Mouse (Mus musculus) thymus, adult 2 months (tissue): ENCODE results near the gene Sept4. TPM values are rescaled to one million over a fixed set of nuclear protein-coding genes. Genes with fewer than 3 reads are reported as not detected.

ENCODE experiments used
- DNase-seq: peaks from one replicate; pipeline ENCODE4 v3.0.0; 2021
- H3K27ac ChIP-seq: fragments of 200-500 bp; 2 replicates; pipeline ENCODE4 v1.5.1; 2012; ENCODE audit warnings: low read length, control low read depth; ENCODE audit not compliant: control insufficient read depth, insufficient read depth
- H3K27me3 ChIP-seq: fragments of 200-500 bp; 2 replicates; pipeline ENCODE4 v1.6.1; 2012; ENCODE audit warnings: mild to moderate bottlenecking, low read length, moderate library complexity, mixed read lengths; ENCODE audit not compliant: control insufficient read depth, insufficient read depth
- H3K36me3 ChIP-seq: fragments of 200-500 bp; 2 replicates; pipeline ENCODE4 v1.6.1; 2012; ENCODE audit warnings: mild to moderate bottlenecking, low read length, moderate library complexity; ENCODE audit not compliant: control insufficient read depth, insufficient read depth
- H3K4me1 ChIP-seq: fragments of 200-500 bp; replicated peaks from 2 replicates; pipeline ENCODE4 v1.6.1; 2012; ENCODE audit warnings: low read length; ENCODE audit not compliant: control insufficient read depth, insufficient read depth
- H3K4me3 ChIP-seq: fragments of 200-500 bp; 2 replicates; pipeline ENCODE4 v1.5.1; 2012; ENCODE audit warnings: mild to moderate bottlenecking, low read length, control low read depth, moderate library complexity; ENCODE audit not compliant: control insufficient read depth, insufficient read depth
- CTCF ChIP-seq: fragments of 200-500 bp; IDR thresholded peaks from 2 replicates; pipeline ENCODE4 v1.5.1; 2012; ENCODE audit warnings: mild to moderate bottlenecking, control low read depth, low read length, moderate library complexity, borderline replicate concordance; ENCODE audit not compliant: control insufficient read depth, poor library complexity, insufficient read depth; ENCODE audit errors: extremely low read depth
- POLR2A ChIP-seq: fragments of 200-500 bp; IDR thresholded peaks from 2 replicates; pipeline ENCODE4 v1.6.1; 2012; ENCODE audit warnings: mild to moderate bottlenecking, low read length, control low read depth, moderate library complexity; ENCODE audit not compliant: control insufficient read depth, poor library complexity, insufficient read depth; ENCODE audit errors: extremely low read depth
- WGBS: fragments of 180-500 bp; shearing (Covaris S2); methylation state at CpG from one replicate; pipeline ENCODE4 v1.1.7; 2018; 5-methylcytosine and 5-hydroxymethylcytosine counted together
- polyA plus RNA-seq: library from polyadenylated mRNA; depleted of rRNA; stranded (reverse); fragments of >200 nt; gene quantifications from 2 replicates; pipeline ENCODE4 v1.2.3, GENCODE M21; 2012

Sept4 gene
- polyA plus RNA-seq, 1 experiment = 13.2 TPM

DNA sequence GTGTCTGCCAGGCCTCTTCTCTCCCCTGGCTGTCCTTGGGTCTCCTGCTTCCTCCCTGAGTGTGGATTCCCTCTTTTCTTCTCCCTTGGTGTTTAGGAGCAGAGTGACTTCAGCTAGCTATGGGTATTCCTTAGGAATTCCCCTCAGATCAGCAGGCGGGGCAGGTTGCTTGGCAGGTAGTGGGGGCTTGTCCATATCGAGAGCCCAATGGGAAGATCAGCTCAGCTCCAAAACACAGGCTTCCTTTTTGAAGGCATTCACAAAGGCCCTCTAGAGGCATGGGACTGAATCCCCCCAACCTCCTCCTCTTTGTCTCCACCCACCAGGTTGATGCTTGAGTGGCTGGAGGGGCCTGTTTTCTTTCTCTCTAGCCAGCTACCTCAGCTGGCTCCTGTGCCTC lies 27.8 kb downstream of the Sept4 start:
- Histone ChIP-seq H3K27ac (no peak overlapping the region), H3K4me3 (no peak overlapping the region), H3K4me1 (peaks cover 25% of the 10 kb centered on the region), H3K27me3 (no peaks in the 10 kb centered on the region), H3K36me3 (peaks cover 39% of the 10 kb centered on the region)
- no peak for DNase-seq
- WGBS = 82% methylated on average over 2 of the region's 2 CpGs
- TF ChIP-seq CTCF (no peak), POLR2A (no peak)

DNA sequence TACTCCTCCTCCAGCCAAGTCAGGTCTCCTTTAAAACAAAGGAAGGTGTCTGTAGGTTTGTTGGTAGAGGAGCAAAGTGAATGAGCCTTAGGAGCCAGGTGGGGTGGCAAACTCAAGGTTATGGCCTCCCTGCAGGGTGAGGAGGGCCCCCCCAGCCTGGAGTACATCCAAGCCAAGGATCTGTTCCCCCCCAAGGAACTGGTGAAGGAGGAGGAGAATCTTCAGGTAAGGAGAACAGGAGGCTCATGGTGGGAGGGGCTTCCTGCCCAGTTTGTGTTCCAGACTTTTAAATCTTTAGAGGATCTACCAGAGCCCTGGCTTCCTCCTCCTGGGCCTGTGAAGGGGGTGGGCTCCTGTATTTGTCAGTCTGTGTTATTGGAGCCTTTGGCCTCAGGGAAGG lies 28.4 kb downstream of the Sept4 start:
- H3K27ac ChIP-seq = no peak overlapping the region

DNA sequence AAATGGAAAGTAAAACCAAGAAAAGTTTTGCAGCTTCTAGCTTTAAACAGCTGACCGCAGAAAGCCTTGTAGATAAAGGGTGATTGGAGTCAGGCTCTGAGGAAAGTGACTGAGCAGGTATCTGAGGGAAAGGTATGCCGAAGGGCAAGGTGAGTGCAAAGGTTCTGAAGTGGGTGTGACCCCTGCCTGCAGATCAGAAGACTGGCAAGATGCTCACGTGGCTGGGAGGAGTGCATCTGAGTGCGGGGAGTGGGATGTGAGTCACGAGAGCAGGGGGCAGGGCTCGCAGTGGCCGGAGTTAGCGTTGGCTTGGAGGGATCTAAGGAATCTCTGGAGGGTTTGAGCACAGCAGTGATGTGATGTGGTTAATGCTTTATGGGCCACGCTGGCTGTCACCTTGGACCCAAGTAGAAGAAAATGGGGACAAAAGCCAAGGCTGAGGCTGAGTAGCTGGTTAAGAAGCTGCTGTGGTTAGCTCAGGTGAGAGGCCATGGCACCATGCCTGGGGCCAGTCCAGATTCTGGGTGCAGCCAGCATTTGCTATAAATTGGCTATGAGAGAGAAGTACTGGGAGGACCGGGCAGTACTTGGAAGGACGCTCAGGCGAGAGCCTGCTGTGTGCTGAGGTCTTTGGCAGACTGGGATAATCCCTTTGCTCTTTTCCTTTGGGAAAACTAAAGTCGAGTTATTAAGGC lies 30.8 kb downstream of the Sept4 start:
- WGBS = 94% methylated on average over 13 of the region's 13 CpGs
- no peak overlapping the region for H3K4me3 ChIP-seq
- DNase-seq = no peak
- H3K27ac ChIP-seq = no peak overlapping the region
- H3K4me1 ChIP-seq = peaks cover 15% of the 10 kb centered on the region
- peaks cover 65% of the 10 kb centered on the region for H3K36me3 ChIP-seq
- no peaks in the 10 kb centered on the region for H3K27me3 ChIP-seq
- no peak for TF ChIP-seq POLR2A
- no peak for TF ChIP-seq CTCF

More for the DNA sequence above, 28.4 kb downstream of the Sept4 start:
- Histone ChIP-seq H3K4me1 (peaks cover 25% of the 10 kb centered on the region), H3K27me3 (no peaks in the 10 kb centered on the region), H3K36me3 (peaks cover 40% of the 10 kb centered on the region), H3K4me3 (no peak overlapping the region)
- TF ChIP-seq POLR2A (no peak), CTCF (no peak)
- no peak for DNase-seq

DNA sequence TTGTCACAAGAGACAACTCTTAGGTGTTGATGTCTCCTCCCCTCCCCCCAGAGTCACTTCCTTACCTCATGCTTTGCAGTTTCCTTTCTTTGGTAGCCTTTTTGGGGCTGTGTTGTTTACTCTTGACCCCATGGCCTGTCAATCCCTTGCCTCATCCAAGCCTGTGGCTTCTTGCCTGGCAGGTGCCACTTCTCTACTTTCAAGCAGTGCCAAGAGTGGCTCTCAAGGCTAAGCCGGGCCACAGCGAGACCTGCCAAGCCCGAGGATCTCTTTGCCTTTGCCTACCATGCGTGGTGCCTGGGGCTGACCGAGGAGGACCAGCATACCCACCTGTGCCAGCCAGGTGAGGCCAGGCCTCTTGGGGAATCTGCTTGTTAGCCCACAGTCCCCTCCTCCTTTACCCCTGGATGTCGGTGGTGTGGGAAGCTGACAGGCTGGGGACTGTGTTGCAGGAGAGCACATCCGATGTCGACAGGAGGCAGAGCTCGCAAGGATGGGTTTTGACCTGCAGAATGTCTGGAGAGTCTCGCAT lies 31.7 kb downstream of the Sept4 start:
- WGBS = 94% methylated on average over 10 of the region's 10 CpGs
- TF ChIP-seq CTCF = no peak
- TF ChIP-seq POLR2A = no peak
- Histone ChIP-seq H3K27me3 (no peaks in the 10 kb centered on the region), H3K27ac (no peak overlapping the region), H3K4me1 (peaks cover 12% of the 10 kb centered on the region), H3K4me3 (no peak overlapping the region), H3K36me3 (peaks cover 73% of the 10 kb centered on the region)
- DNase-seq = no peak

DNA sequence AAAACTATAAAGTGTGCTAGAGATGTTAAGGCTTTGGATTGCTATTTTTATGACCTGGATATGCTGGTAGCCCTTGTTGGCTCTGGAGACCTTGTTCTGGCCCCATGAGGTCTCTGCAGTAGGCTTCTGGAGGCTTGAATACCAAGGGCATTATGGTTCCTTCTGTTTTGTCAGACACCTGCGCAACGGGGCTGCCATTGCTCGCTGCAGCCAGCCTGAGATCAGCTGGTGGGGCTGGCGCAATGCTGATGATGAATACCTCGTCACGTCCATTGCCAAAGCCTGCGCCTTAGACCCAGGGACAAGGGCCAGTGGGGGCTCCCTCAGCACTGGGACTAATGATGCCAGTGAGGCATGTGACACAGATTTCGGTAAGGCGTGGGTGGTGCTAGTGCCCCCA lies 33.5 kb downstream of the Sept4 start:
- 99% methylated on average over 9 of the region's 9 CpGs for WGBS
- Histone ChIP-seq H3K36me3 (peaks cover 88% of the 10 kb centered on the region), H3K4me1 (no peaks in the 10 kb centered on the region), H3K27ac (no peak overlapping the region), H3K4me3 (no peak overlapping the region), H3K27me3 (no peaks in the 10 kb centered on the region)
- no peak for DNase-seq
- TF ChIP-seq POLR2A (no peak), CTCF (no peak)

DNA sequence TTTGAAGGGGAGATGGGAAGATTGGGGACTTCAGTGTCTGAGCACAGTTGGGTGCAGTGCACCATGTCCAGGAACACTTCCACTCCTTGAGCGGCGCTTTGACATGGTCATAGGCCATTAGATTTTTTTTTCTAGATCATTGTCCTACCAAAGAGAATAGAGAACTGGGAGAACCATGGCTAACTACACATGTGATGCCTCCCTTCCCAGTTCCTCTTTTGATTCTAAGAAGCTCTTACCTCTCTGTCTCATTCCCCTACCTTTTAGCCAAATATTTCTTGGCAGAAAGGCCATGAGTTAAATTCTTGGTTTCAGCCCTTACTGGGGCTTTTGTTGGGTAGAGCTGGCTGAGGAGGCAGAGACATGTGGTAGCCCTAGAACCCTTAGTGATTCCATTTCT lies 34.9 kb downstream of the Sept4 start:
- 98% methylated on average over 2 of the region's 2 CpGs for WGBS
- TF ChIP-seq POLR2A = no peak
- TF ChIP-seq CTCF = no peak
- no peaks in the 10 kb centered on the region for H3K27me3 ChIP-seq
- no peak overlapping the region for H3K27ac ChIP-seq
- H3K36me3 ChIP-seq = peaks cover 89% of the 10 kb centered on the region
- H3K4me1 ChIP-seq = no peaks in the 10 kb centered on the region
- DNase-seq = no peak
- H3K4me3 ChIP-seq = no peak overlapping the region
